Mouse (Mus musculus) ES-Bruce4 (cell line): Measurements from ENCODE around the gene Gbx1.

Experiments
- CTCF ChIP-seq: IDR thresholded peaks from one replicate; pipeline ENCODE4 v1.8.1; 2011; ENCODE audit warnings: low read depth, low read length
- EP300 ChIP-seq: IDR thresholded peaks from 2 replicates; pipeline ENCODE4 v1.6.1; 2011; ENCODE audit warnings: low read depth, low read length; ENCODE audit not compliant: insufficient read depth
- POLR2A ChIP-seq: IDR thresholded peaks from one replicate; pipeline ENCODE4 v1.8.1; 2011; ENCODE audit warnings: low read length; ENCODE audit not compliant: insufficient read depth

- TF ChIP-seq POLR2A (no peak), CTCF (peak; percentile 92), EP300 (no peak)
Observed at GRCm38 (mm10) chr5:24486097-24486496, 40.9 kb downstream of the Gbx1 start.
